Mouse (Mus musculus): ENCODE measurements around the gene Ostm1.

- TF ChIP-seq CTCF (IDR thresholded peaks at IDR 0.05; ENCODE audit: low read depth, low read length): no peak
- TF ChIP-seq GATA1 (IDR thresholded peaks at IDR 0.05; ENCODE audit: borderline replicate concordance, low read length): no peak
- TF ChIP-seq GATA2 (IDR thresholded peaks at IDR 0.05; ENCODE audit: borderline replicate concordance, low read depth, low read length): no peak
- no peak for TF ChIP-seq POLR2AphosphoS5 (IDR thresholded peaks at IDR 0.05; ENCODE audit: insufficient replicate concordance, low read depth, low read length)
Observed at GRCm38 (mm10) chr10:42696361-42696760, 112.7 kb downstream of the Ostm1 start.
